Mouse (Mus musculus): ENCODE data around the gene Gm11992.

Gm11992 gene

GRCm38 (mm10) chr11:9115367-9116120 lies 67.2 kb downstream of the Gm11992 start:
- in situ Hi-C loops (cut with MboI, MseI), result no loop called here

DNA sequence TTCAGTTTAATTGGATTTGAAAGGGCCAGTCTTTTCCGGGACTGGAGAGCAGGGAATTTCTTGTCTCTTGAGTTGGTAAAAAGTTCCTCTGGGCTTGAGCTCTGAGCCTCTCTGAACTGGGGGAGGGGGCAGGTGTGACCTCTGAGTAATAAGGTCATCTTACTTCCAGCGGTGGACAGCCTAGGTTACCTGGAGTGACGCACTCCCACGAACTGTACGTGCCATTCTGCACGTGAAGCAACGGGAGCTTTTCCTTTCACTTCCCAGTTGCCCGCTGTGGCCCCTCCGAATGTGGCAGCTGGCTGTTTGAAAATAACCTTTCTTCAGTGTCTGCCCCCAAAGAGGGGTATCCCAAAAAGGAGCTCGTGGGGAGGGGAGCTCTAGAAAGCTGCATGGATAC lies 67.7 kb downstream of the Gm11992 start:
- in situ Hi-C loops (cut with MboI, MseI), result no loop called here

- in situ Hi-C loops (cut with MboI, MseI), result no loop called here
Observed at GRCm38 (mm10) chr11:9116916-9117315, 68.5 kb downstream of the Gm11992 start.

DNA sequence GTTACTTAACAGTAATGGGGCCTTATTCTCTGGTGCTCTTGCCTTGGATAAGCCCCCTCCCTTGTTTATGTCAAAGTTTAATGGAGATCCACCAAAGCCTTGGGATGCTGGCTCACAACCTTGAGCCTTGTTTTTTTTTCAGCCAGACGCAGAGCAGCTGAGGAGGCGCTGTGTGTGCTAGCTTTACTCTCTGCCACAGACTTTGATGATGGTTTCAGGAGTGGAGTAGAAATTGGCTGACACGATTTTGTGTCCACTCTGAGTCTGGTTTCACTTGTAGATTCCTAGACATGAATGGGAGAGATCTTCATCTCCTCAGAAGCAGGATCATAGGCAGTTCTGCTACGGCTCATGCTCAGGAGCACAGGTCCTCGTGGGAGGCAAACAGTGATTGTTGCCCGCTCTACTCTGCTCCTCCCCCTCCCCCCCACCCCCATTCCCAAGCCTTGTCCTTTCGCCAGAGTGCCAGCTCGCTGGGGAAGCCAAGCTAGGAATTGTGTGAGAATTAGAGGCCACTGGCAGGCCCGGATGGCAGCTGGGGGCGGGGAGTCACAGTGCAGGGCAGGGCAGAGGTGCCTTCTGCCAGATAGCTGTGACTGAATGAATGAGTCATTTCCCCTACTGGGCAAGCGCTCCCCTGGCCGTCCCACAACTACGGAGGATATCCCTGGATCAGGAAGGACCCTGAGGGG lies 69.1 kb downstream of the Gm11992 start:
- in situ Hi-C loops (cut with MboI, MseI), result no loop called here

GRCm38 (mm10) chr11:9118050-9118420 lies 69.6 kb downstream of the Gm11992 start, which contains the start of gene Upp1:
Gene Upp1, plus strand, starts transcription at chr11:9118103.
- in situ Hi-C loops (cut with MboI, MseI), result no loop called here

DNA sequence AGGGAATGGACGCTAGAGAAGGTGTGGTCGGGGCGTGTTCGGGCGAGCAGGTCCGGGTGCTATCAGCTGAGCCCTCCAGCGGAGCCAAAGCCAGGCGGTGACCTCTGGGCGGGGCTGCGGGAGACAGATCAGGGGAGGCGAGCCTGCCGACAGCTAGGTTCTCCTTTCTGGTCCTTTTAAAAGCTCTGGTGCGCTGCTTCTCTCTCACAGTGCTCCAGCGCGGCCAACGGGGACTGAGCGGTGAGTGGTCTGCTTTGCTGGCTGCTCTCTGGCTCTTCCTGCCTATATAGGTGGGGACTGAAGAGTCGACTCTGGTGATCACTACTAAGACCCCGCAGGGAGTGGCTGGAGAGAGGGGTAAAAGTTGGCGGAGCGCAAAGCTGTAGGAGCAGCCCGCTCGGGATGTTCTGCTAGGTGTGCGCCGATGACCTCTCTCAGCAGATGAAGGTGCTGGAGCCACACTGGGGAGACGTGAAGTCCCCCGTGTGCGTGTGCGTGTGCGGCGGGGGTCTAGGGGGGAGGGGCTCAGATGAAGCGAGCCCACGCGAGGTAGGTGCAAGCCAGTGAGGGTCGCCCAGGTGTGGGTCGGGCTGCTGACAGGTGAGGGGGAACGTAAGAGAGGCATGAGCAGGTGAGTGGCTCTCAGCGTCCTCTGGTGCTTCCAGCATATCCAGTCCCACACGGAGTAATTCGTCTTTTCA lies 70.2 kb downstream of the Gm11992 start:
- in situ Hi-C loops (cut with MboI, MseI), result no loop called here
